Mouse (Mus musculus): ENCODE measurements around the gene Ncan. TPM values are rescaled to one million over a fixed set of nuclear protein-coding genes. Genes with fewer than 3 reads are reported as not detected.

The Ncan gene
- 0.07 and 0.09 TPM in 2 replicates for polyA plus RNA-seq (2012; rRNA removed; ENCODE audit: low replicate concordance)

DNA sequence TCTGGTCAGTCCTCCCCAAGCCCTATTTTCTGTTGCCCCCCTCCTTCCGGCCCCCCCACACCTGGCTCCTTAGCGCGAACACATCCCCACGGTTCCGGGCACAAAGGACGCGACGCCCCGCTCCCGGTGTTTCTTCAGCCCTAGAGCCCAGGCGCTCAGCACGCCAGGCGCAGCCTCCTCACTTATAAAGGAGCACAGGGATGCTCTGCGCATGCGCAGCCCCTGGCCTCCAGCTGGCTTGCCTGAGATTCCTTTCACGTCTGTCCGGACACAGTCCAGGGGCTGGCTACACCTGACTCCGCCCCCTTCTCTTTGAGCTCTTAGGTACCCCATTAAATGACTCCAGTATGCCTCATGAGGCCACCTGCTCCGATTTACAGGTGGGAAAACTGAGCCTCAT is at the start of gene Ncan:
Gene Ncan, minus strand, starts transcription at position 207 of the 400 bp plus-strand sequence.

DNA sequence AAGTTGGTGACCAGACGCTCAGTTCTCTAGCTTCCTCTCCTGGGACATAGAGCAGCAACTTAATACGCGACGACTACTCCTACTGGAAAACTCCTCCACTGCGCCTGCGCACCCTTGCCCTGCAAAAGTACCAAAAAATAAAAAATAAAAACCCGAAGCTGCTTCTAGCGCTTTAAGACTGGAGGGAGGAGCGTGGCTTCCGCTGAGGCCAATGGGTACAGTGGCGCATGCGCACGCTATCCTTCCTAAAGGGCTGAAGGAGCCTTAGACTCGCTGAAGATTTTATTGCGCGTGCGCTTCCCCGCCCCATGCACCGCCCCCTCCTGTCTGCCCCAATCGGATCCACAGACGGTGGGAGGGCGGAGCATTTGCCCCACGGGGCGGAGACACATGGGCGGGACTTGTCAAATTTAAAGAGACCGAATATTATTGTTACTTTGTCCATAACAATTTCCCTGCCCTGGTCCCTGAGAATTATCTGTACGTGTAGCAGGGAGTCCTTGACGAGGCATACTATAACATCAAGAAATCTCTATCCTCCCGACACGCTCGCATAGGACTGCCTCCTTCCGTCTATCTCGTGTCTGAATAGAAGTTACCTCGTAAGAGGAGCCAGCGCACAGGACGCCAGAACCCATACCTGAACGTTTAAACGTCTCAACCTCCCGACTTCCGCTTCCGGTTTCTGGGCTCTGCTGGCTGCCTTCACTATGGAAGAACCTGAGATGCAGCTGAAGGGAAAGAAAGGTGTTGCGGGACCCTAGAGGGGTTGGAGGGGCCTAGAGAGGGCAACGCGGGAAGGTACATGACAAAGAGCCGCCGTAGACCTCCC is 18.6 kb upstream of the Ncan start, which contains the start of the genes Rfxank, Borcs8 and Mef2b:
Gene Rfxank, minus strand, starts transcription at position 129 of the 832 bp plus-strand sequence.
Gene Borcs8, plus strand, starts transcription at position 474 of the 832 bp plus-strand sequence.
Gene Mef2b, plus strand, starts transcription at position 686 of the 832 bp plus-strand sequence.

DNA sequence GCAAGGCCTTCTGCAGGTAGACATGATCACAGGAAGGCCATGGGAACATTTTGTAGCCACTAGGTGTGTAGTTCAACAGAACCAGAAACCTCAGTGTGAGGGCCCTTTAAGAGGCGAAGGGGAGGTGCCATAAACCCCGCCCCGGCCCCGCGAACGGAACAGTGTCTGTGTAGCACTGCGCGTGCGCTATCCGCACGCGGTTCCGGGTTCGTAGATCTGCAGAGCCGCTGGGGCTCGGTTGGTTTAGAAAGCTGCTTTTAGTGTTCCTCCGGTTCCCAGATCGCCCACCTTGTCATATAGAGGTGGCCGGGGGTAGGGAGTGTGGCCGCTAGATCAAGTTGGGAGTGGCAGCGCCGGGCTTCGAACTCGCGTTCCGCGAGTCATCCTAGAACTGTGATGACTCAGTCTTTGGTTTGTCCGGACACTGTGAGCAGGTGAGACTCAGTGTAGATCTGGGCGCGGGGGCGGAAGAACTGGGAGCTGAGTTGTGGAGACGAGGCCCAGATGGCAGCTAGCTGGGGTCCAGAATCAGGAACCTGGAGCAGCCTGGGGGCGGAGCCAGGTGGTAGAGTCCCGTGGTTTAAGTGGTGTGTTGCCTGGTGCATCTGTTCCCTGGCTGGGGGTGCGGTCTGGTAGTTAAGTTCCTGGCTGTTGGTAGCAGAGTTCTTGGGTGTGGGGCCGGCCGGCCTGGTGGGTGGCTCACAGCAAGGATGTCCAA is 10.7 kb upstream of the Ncan start, which contains the start of gene Nr2c2ap:
Gene Nr2c2ap, plus strand, starts transcription at position 168 of the 718 bp plus-strand sequence.

GRCm38 (mm10) chr8:70083285-70083684 is 37.4 kb downstream of the Ncan start, which contains the start of gene Hapln4:
Gene Hapln4, plus strand, starts transcription at chr8:70083457.

GRCm38 (mm10) chr8:70072441-70073069 is 48.1 kb downstream of the Ncan start, which contains the start of gene Tm6sf2:
Gene Tm6sf2, plus strand, starts transcription at chr8:70072924.

Other genes starting within 250 kb of the Ncan start
- 0.12 and 0.19 TPM in 2 replicates for gene Cilp2, start 233.2 kb downstream of the Ncan start, polyA plus RNA-seq (2012; rRNA removed; ENCODE audit: low replicate concordance)
- 0.84 and 2.0 TPM in 2 replicates for gene Tssk6, start 218.7 kb downstream of the Ncan start, polyA plus RNA-seq (2012; rRNA removed; ENCODE audit: low replicate concordance)
- gene Ndufa13, start 218.3 kb downstream of the Ncan start, polyA plus RNA-seq (2012; rRNA removed; ENCODE audit: low replicate concordance) = 102 and 147 TPM in 2 replicates
- 1.9 and 2.1 TPM in 2 replicates for gene Yjefn3, start 218.2 kb downstream of the Ncan start, polyA plus RNA-seq (2012; rRNA removed; ENCODE audit: low replicate concordance)
- gene Gatad2a, start 124.5 kb downstream of the Ncan start, polyA plus RNA-seq (2012; rRNA removed; ENCODE audit: low replicate concordance) = 63.2 and 68.6 TPM in 2 replicates
- gene Mau2, start 78.1 kb downstream of the Ncan start, polyA plus RNA-seq (2012; rRNA removed; ENCODE audit: low replicate concordance) = 60.8 and 62.1 TPM in 2 replicates
- gene Sugp1, start 78.1 kb downstream of the Ncan start, polyA plus RNA-seq (2012; rRNA removed; ENCODE audit: low replicate concordance) = 6.1 and 7.7 TPM in 2 replicates
- 766 and 1,530 TPM in 2 replicates for gene Tm6sf2, start 47.9 kb downstream of the Ncan start, polyA plus RNA-seq (2012; rRNA removed; ENCODE audit: low replicate concordance)
- 1.7 and 3.7 TPM in 2 replicates for gene Hapln4, start 37.4 kb downstream of the Ncan start, polyA plus RNA-seq (2012; rRNA removed; ENCODE audit: low replicate concordance)
- 8.5 and 9.3 TPM in 2 replicates for gene Nr2c2ap, start 10.5 kb upstream of the Ncan start, polyA plus RNA-seq (2012; rRNA removed; ENCODE audit: low replicate concordance)
- gene Rfxank, start 18.3 kb upstream of the Ncan start, polyA plus RNA-seq (2012; rRNA removed; ENCODE audit: low replicate concordance) = 32.6 and 33.8 TPM in 2 replicates
- 47.0 and 48.5 TPM in 2 replicates for gene Borcs8, start 18.6 kb upstream of the Ncan start, polyA plus RNA-seq (2012; rRNA removed; ENCODE audit: low replicate concordance)
- gene Mef2b, start 18.8 kb upstream of the Ncan start, polyA plus RNA-seq (2012; rRNA removed; ENCODE audit: low replicate concordance) = 1.1 and 2.9 TPM in 2 replicates
- gene Tmem161a, start 51.5 kb upstream of the Ncan start, polyA plus RNA-seq (2012; rRNA removed; ENCODE audit: low replicate concordance) = 107 and 159 TPM in 2 replicates
- gene Slc25a42, start 91.4 kb upstream of the Ncan start, polyA plus RNA-seq (2012; rRNA removed; ENCODE audit: low replicate concordance) = 27.1 and 34.5 TPM in 2 replicates
- gene Sugp2, start 113.4 kb upstream of the Ncan start, polyA plus RNA-seq (2012; rRNA removed; ENCODE audit: low replicate concordance) = 15.5 and 19.1 TPM in 2 replicates
- gene Armc6, start 113.6 kb upstream of the Ncan start, polyA plus RNA-seq (2012; rRNA removed; ENCODE audit: low replicate concordance) = 15.2 and 16.2 TPM in 2 replicates
- 6.9 and 10.9 TPM in 2 replicates for gene Homer3, start 162.0 kb upstream of the Ncan start, polyA plus RNA-seq (2012; rRNA removed; ENCODE audit: low replicate concordance)
- gene Ddx49, start 181.6 kb upstream of the Ncan start, polyA plus RNA-seq (2012; rRNA removed; ENCODE audit: low replicate concordance) = 54.8 and 59.0 TPM in 2 replicates
- gene Cope, start 181.6 kb upstream of the Ncan start, polyA plus RNA-seq (2012; rRNA removed; ENCODE audit: low replicate concordance) = 554 and 704 TPM in 2 replicates
- 0.33 and 1.1 TPM in 2 replicates for gene Cers1, start 194.9 kb upstream of the Ncan start, polyA plus RNA-seq (2012; rRNA removed; ENCODE audit: low replicate concordance)
- 0.98 and 0.99 TPM in 2 replicates for gene Gdf1, start 208.9 kb upstream of the Ncan start, polyA plus RNA-seq (2012; rRNA removed; ENCODE audit: low replicate concordance)
- gene Upf1, start 232.4 kb upstream of the Ncan start, polyA plus RNA-seq (2012; rRNA removed; ENCODE audit: low replicate concordance) = 32.7 and 38.5 TPM in 2 replicates

Measured in duodenum, adult 2 months (tissue).